Mouse (Mus musculus): ENCODE results near the gene Lta. TPM values are rescaled to one million over a fixed set of nuclear protein-coding genes. Genes with fewer than 3 reads are reported as not detected.

Lta gene
- polyA plus RNA-seq, 1 experiment from 2014 or later = 0.27 TPM

DNA sequence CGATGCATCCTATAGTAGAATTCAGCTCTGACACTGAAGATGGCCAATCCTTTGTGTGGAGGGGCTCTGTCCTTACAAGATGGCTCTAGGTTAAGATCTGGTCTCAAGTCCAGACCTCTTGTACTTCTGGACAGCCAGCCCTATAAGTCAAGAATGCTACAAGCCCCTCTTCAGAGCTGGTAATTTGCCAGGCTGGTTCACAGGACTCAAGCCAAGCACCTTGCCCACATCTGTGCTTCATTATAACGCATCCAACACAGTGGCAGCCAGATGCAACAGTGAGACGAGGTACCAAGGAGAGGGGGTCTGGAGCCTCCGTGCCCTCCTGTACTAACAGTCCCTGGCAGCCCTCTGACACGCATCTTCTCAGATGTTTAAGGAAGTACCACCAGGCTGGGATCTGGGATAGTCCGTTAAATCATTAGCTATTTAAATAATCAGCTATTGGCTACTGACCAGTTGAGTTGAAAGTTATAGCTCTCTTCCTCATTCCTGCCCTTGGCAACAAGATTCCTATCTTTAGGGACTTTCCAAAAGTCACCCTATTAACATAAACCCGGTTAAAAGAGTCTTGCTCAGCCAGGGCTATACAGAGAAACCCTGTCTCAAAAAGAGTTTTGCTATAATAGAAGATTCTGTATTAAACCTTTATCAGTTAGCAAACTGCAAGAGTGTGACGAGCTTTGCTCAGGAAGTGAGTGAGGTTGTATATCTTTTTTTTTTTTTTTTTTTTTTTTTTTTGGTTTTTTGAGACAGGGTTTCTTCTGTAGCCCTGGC is 30.8 kb downstream of the Lta start:
- Histone ChIP-seq H3K27me3 (no peaks in the 10 kb centered on the region), H3K4me3 (replicated peaks) (no peak overlapping the region), H3K27ac (replicated peaks) (0 out of 2 replicates have a peak overlapping the region, but pooled peaks have one; percentile 22), H3K36me3 (no peaks in the 10 kb centered on the region), H3K9me3 (replicated peaks) (no peaks in the 10 kb centered on the region), H3K4me2 (replicated peaks) (no peak overlapping the region), H3K9ac (no peak overlapping the region), H3K4me1 (peaks cover 18% of the 10 kb centered on the region)
- WGBS = 52% methylated on average over 8 of the region's 8 CpGs
- ATAC-seq (ENCODE audit: insufficient number of reproducible peaks, low FRiP score, low TSS enrichment, low read depth) = no peak

DNA sequence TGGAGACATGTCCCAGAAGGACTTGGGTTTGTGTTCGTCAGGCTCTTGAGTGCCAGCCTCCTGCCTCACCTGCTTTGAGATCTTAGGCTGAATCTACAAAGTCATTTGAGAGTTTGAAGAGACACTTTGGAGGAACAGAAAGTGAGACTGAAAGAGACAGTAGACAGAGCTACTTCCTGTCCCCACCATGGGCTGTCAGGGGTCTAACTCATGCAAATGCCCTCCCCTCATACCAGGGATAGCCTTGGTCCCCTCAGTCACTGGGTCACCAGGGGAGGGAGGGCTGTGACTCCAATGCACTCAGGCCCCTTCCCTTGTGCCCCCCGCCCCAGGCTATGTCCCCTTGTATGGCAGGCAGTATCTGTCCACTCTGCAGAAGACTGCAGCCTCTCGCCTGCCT is 31.8 kb downstream of the Lta start:
- ATAC-seq (ENCODE audit: insufficient number of reproducible peaks, low FRiP score, low TSS enrichment, low read depth) = no peak
- peak overlapping the region; percentile 72 for H3K27ac ChIP-seq (replicated peaks)
- WGBS = 67% methylated on average over 3 of the region's 3 CpGs
- H3K36me3 ChIP-seq = no peaks in the 10 kb centered on the region
- H3K9ac ChIP-seq = no peak overlapping the region
- peaks cover 18% of the 10 kb centered on the region for H3K4me1 ChIP-seq
- H3K27me3 ChIP-seq = no peaks in the 10 kb centered on the region
- no peak overlapping the region for H3K4me3 ChIP-seq (replicated peaks)
- no peak overlapping the region for H3K4me2 ChIP-seq (replicated peaks)
- H3K9me3 ChIP-seq (replicated peaks) = no peaks in the 10 kb centered on the region

DNA sequence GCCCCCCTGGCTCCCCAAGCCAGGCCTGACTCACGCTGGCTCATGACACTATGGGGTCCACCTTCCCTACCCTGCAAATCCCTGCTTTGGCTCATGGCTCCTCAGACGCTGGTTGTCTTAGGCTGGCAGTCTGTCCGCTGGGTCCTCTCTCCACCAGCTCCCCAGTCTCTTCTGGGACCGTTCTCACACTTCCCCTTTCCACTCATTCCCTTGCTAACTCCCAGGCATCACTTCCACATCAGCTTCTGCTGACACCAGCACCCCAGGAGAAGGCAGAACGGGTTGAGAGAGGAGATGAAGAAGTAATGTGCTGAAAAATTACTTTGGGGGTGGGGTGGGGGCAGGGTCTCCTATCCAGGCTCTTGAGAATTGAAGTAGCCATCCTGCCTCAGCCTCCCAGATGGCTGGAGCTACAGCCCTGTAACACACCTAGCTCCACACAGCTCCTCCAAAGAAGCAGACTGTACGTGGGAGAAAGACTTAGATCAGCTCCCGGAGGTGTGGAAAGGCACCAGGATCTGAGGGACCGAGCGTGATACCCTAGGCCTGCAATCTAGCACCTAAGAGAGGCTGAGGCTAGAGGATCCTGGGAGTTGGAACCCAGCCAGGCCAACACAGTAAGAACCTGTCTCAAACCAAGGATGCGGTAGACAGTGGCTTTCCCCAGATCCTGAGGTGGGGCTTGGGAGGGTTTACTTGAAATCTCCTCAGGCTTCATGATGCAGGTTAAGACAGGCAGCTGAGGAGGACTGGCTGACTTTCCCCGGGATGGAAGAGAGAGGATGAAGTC is 32.5 kb downstream of the Lta start:
- Histone ChIP-seq H3K9ac (no peak overlapping the region), H3K4me1 (peaks cover 18% of the 10 kb centered on the region), H3K36me3 (no peaks in the 10 kb centered on the region), H3K4me2 (replicated peaks) (no peak overlapping the region), H3K27me3 (no peaks in the 10 kb centered on the region), H3K27ac (replicated peaks) (peak overlapping the region; percentile 72), H3K9me3 (replicated peaks) (no peaks in the 10 kb centered on the region), H3K4me3 (replicated peaks) (no peak overlapping the region)
- WGBS = 62% methylated on average over 11 of the region's 11 CpGs
- no peak for ATAC-seq (ENCODE audit: insufficient number of reproducible peaks, low FRiP score, low TSS enrichment, low read depth)

DNA sequence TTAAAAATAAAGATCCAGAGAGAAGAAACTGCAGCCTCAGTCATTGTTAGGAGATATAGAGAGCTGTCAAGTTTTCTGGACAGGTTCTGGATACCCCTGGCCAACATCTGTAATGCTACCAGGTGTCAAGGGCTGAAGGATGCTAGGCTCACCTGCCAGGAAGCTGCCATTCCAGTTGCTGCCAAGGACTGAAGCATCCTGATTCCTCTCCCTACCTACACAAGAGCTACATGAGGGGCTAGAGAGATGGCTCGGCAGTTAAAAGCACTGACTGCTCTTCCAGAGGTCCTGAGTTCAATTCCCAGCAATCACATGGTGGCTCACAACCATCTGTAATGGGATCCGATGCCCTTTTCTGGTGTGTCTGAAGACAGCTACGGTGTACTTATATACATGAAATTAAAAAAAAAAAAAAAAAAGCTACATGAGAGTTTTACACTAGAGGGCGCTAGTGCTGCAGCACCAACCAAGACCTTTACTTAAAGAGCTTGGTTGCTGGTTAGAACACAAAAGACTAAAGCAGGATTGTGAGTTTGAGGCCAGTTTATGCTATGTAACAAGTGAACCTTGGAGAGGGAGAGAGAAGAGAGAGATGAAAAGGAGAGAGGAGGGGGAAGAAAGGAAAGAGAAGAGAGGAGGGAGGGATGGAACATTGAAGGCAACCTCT is 36.5 kb downstream of the Lta start:
- Histone ChIP-seq H3K36me3 (no peaks in the 10 kb centered on the region), H3K4me3 (replicated peaks) (no peak overlapping the region), H3K27me3 (no peaks in the 10 kb centered on the region), H3K4me1 (peaks cover 18% of the 10 kb centered on the region), H3K4me2 (replicated peaks) (no peak overlapping the region), H3K9ac (no peak overlapping the region), H3K9me3 (replicated peaks) (no peaks in the 10 kb centered on the region), H3K27ac (replicated peaks) (no peak overlapping the region)
- ATAC-seq (ENCODE audit: insufficient number of reproducible peaks, low FRiP score, low TSS enrichment, low read depth) = no peak
- 18% methylated on average over 4 of the region's 4 CpGs for WGBS

DNA sequence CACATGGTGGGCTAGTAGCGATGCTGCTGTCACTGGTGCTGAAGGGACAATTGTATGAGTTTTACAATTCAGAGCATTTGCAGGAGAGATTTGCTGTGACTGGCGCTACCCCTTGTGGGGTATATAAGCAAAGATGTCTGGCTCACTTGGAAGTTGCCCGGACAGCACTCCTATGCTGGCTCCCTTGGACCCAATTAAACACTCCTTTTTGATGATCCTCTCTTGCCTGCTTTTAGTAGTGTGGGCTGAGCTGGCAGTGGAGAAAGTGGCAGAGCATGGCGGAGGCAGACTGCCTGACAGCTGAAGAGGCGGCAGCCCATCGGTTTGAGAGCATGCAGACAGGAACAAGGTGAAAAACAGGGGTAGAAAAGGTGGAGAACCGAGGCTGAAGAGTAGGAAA is 37.4 kb downstream of the Lta start:
- H3K9ac ChIP-seq = no peak overlapping the region
- no peak overlapping the region for H3K27ac ChIP-seq (replicated peaks)
- ATAC-seq (ENCODE audit: insufficient number of reproducible peaks, low FRiP score, low TSS enrichment, low read depth) = no peak
- peaks cover 16% of the 10 kb centered on the region for H3K4me1 ChIP-seq
- H3K36me3 ChIP-seq = no peaks in the 10 kb centered on the region
- H3K27me3 ChIP-seq = no peaks in the 10 kb centered on the region
- 88% methylated on average over 7 of the region's 7 CpGs for WGBS
- H3K4me3 ChIP-seq (replicated peaks) = no peak overlapping the region
- H3K9me3 ChIP-seq (replicated peaks) = no peaks in the 10 kb centered on the region
- no peak overlapping the region for H3K4me2 ChIP-seq (replicated peaks)

DNA sequence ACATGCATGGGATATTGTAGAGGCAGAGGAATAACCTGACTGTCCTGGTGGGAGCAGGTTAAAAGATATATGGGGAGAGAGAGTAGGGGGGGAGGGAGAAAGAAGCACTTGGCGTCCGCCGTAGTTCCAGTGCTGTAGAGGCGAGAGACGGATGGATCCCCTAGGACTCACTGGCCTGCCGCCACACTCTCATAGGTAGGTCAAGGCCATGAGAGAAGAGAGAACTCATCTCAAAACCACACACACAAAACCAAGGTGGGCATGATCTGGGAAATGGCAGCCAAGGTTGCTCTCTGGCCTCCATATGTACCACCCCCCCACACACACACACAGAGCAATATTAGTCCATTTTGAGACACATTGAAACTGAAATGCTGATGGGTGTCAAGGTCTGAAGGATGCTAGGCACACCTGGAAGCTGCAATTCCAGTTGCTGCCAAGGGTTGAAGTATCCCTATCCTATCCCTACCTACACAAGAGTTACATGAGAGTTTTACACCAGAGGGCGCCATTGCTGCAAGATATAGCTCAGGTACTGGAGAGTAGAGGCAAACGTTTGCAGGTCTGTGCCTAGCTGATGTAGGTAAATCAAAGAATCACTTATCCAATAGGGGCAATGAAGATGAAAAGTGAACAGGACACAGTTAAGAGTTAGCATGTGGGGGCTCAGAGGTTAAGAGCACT is 38.7 kb downstream of the Lta start:
- 72% methylated on average over 8 of the region's 8 CpGs for WGBS
- H3K4me3 ChIP-seq (replicated peaks) = no peak overlapping the region
- H3K27me3 ChIP-seq = no peaks in the 10 kb centered on the region
- H3K4me1 ChIP-seq = peaks cover 28% of the 10 kb centered on the region
- H3K9ac ChIP-seq = no peak overlapping the region
- peak overlapping the region; percentile 100 for H3K27ac ChIP-seq (replicated peaks)
- ATAC-seq (ENCODE audit: insufficient number of reproducible peaks, low FRiP score, low TSS enrichment, low read depth) = no peak
- peak overlapping the region; percentile 50; the same call in 1 of the 2 replicates for H3K4me2 ChIP-seq (replicated peaks)
- H3K36me3 ChIP-seq = peaks cover 9% of the 10 kb centered on the region
- no peaks in the 10 kb centered on the region for H3K9me3 ChIP-seq (replicated peaks)

DNA sequence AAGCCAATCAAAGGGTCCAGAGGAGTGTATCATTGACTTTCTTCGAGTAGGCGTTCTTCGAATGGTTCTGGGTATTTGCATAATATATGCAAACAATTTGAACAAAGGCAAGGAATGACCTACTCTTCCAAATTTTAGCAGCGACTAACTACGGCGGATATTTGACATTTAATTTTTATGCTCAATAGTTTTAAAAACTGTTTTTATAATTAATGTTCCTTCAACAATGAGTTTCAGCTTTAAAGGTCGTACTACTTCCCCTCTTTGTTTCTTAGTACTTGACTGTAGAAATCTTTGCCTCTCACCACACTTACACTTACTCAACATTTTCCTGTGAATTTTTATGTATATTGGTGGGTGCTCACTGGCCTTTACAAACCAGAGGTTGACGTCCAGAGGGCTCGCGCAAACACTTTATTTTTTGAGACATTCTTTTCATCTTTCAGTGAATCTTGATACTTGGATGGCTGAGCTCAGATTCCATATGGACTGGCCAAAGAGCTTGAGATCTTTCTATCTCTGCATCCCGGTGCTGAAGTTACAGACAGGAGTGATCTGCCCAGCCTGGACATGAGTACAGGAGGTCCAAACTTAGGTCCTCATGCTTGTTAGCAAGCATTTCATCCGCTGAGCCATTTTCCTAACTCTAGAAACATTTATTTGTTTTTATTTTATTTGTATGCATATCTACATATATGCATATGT is 39.5 kb downstream of the Lta start:
- no peak for ATAC-seq (ENCODE audit: insufficient number of reproducible peaks, low FRiP score, low TSS enrichment, low read depth)
- WGBS = 20% methylated on average over 12 of the region's 12 CpGs
- no peaks in the 10 kb centered on the region for H3K9me3 ChIP-seq (replicated peaks)

DNA sequence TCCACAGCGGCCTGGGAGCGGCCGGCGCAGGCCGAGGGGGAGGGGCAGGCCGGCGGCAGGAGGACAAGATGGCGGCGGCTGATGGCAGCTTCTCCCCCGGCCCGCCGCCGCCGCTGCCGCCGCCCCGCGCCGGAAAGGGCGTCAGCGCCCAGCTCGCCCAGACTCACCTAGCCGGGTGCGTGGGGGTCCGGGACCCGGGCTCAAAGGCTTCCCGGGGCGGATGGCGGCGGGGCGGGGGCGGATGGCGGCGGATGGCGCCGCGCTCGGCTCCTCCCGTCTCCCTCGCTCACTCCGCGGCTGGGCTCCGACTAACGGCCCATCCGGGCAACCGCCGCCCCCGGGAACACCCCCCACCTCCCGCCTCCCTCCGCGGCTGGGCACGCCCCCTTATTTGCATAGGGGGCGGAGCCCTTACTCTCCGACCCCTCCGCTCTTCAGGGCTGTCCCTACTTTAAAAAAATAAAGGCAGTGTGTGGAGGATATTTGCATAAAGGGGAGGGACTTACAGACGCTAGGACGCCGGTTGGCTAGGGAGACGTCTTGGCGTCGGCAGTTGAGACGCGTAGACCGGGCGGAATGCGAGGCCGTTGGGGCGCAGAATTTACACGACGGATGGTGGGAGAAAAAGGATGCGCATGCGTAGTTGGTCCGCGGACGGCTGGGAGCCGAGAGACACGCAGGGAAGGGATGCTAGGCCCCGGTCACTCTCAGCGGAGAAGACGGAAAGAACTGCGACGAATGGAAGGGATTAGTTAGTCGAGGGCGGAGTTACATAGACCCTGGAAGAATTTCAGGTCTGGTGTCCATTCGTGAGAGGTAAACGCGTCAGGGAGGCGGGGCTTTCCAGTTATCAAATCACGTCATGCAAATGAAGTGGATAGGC is 40.3 kb downstream of the Lta start, which contains the start of gene Prrc2a:
Prrc2a (minus strand) TSS at position 330 of the 883 bp plus-strand sequence.
- Histone ChIP-seq H3K9ac (peak within 1 kb of the TSS; percentile 100), H3K9me3 (replicated peaks) (no peaks in the 10 kb centered on the region), H3K27me3 (no peaks in the 10 kb centered on the region), H3K36me3 (peaks cover 26% of the 10 kb centered on the region), H3K4me2 (replicated peaks) (peak within 1 kb of the TSS; percentile 88), H3K4me3 (replicated peaks) (peak within 1 kb of the TSS; percentile 100), H3K27ac (replicated peaks) (peak within 1 kb of the TSS; percentile 100), H3K4me1 (peaks cover 35% of the 10 kb centered on the region)
- WGBS = under 1% methylated on average over 74 of the region's 89 CpGs
- ATAC-seq (ENCODE audit: insufficient number of reproducible peaks, low FRiP score, low TSS enrichment, low read depth) = peak; percentile 95

More for the DNA sequence above, 39.5 kb downstream of the Lta start:
- no peaks in the 10 kb centered on the region for H3K27me3 ChIP-seq
- peak overlapping the region; percentile 100 for H3K4me3 ChIP-seq (replicated peaks)
- peak overlapping the region; percentile 50 for H3K4me2 ChIP-seq (replicated peaks)
- H3K9ac ChIP-seq = peak overlapping the region; percentile 44
- H3K27ac ChIP-seq (replicated peaks) = peak overlapping the region; percentile 100
- peaks cover 35% of the 10 kb centered on the region for H3K4me1 ChIP-seq
- peaks cover 18% of the 10 kb centered on the region for H3K36me3 ChIP-seq

DNA sequence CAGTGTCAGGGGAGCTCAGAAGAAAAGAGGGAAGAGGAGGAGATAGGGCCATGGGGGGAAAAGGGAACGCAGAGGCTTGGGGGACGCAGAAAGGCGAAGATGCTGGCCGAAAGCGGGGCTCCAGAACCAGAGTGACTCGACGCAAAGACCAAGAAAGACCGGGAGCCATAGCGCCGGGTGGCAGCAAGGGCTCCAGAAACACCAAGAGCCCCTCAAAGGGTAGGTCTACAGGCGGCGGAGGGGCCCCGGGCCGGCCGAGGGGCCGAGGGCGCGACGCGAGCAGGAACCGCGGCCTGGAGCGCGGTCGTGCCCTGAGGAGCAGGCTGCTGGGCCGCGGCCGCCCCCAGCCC is 41.0 kb downstream of the Lta start:
- Histone ChIP-seq H3K9ac (peak overlapping the region; percentile 100), H3K4me2 (replicated peaks) (peak overlapping the region; percentile 88), H3K9me3 (replicated peaks) (no peaks in the 10 kb centered on the region), H3K4me3 (replicated peaks) (peak overlapping the region; percentile 100), H3K36me3 (peaks cover 32% of the 10 kb centered on the region), H3K27me3 (no peaks in the 10 kb centered on the region), H3K4me1 (peaks cover 35% of the 10 kb centered on the region), H3K27ac (replicated peaks) (peak overlapping the region; percentile 100)
- ATAC-seq (ENCODE audit: insufficient number of reproducible peaks, low FRiP score, low TSS enrichment, low read depth) = no peak
- 0% methylated on average over 28 of the region's 28 CpGs for WGBS
